In the genomic region with DNA sequence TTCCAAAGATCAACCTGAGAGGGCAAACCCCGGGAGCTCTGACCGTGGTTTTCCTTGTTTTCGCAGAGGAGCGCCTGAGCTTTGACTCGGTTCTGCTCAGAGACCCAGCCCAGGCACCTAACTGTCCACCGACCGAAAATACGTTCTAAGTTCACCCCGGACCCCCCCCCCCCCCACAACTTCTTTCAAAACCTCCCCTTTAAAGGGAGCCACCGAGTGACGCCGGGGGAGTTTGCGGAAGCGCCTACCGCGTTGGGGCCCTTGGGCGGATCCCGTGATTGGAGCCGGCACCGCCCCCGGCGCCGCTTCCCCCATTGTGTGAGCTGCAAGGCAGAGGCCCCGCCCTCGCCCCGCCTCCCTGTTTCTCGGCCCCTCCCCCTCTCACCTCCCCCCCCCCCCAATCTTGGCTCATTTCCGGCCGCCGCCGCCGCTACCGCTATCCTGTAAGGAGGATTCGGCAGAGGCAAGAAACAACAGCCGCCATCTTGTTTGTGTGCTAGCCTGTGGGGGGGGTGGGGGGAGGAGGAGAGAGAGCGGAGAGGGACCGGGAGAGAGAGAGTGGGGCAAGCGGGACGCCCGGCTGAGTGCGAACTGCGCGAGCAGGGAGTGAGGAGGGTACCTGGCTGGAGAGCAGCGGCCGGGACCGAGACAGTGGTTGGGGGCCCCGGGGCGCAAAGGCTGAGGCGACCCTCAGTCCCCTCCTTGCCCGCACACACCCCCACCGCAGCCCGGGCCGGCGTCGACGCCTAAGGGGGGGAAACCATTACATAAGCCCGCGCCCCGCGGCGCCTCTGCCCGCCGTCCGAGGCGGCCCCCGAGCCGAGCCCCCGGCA, we compare ENCODE assay signal across 8 mouse cellular contexts. TPM values are rescaled to one million over a fixed set of nuclear protein-coding genes. Genes with fewer than 3 reads are reported as not detected.
DNase-seq lines count a peak whose midpoint lies in the region; ATAC-seq and TF ChIP-seq lines count a peak whose summit lies in the region.

A gene (plus strand): TSS at position 439 of the 833 bp plus-strand sequence.

- H3K27me3 ChIP-seq in forebrain, embryonic 10.5 days (ENCODE audit: poor library complexity, severe bottlenecking), result no peaks in the 10 kb centered on the region
- no peaks in the 10 kb centered on the region for H3K27me3 ChIP-seq in heart, embryonic 15.5 days
- H3K27me3 ChIP-seq in liver, embryonic 14.5 days (ENCODE audit: control insufficient read depth, insufficient read depth, low read length), result no peaks in the 10 kb centered on the region
- H3K27me3 ChIP-seq in neural tube, embryonic 11.5 days (ENCODE audit: control insufficient read depth, insufficient read depth, low read length), result no peaks in the 10 kb centered on the region
- H3K27me3 ChIP-seq in stomach, postnatal 0 days (ENCODE audit: control insufficient read depth, insufficient read depth, low read length), result no peaks in the 10 kb centered on the region

- H3K9me3 ChIP-seq in forebrain, embryonic 10.5 days, result no peaks in the 10 kb centered on the region
- no peaks in the 10 kb centered on the region for H3K9me3 ChIP-seq in heart, embryonic 15.5 days (replicated peaks)
- no peaks in the 10 kb centered on the region for H3K9me3 ChIP-seq in liver, embryonic 14.5 days (ENCODE audit: control insufficient read depth, low read length)
- no peaks in the 10 kb centered on the region for H3K9me3 ChIP-seq in neural tube, embryonic 11.5 days (ENCODE audit: control insufficient read depth, low read length)
- H3K9me3 ChIP-seq in stomach, postnatal 0 days (ENCODE audit: control insufficient read depth, low read length), result no peaks in the 10 kb centered on the region

- peak within 1 kb of the TSS; percentile 100 for H3K27ac ChIP-seq in forebrain, embryonic 10.5 days
- H3K27ac ChIP-seq in heart, embryonic 15.5 days, result peak within 1 kb of the TSS; percentile 100
- peak within 1 kb of the TSS; percentile 87 for H3K27ac ChIP-seq in liver, embryonic 14.5 days
- peak within 1 kb of the TSS; percentile 100 for H3K27ac ChIP-seq in neural tube, embryonic 11.5 days (ENCODE audit: low read depth, low read length)
- H3K27ac ChIP-seq in stomach, postnatal 0 days (replicated peaks), result peak within 1 kb of the TSS; percentile 100

- peak within 1 kb of the TSS; percentile 82 for H3K4me3 ChIP-seq in forebrain, embryonic 10.5 days
- peak within 1 kb of the TSS; percentile 99 for H3K4me3 ChIP-seq in heart, embryonic 15.5 days
- H3K4me3 ChIP-seq in liver, embryonic 14.5 days (ENCODE audit: insufficient read depth in 1 of 2, low read depth in 2 of 2, low read length in 2 of 2), result peak within 1 kb of the TSS; percentile 81 to 89
- H3K4me3 ChIP-seq in neural tube, embryonic 11.5 days (ENCODE audit: low read depth, low read length), result peak within 1 kb of the TSS; percentile 99
- H3K4me3 ChIP-seq in stomach, postnatal 0 days (ENCODE audit: low read depth, low read length), result peak within 1 kb of the TSS; percentile 97

- ATAC-seq in heart, embryonic 15.5 days (replicated peaks; ENCODE audit: insufficient number of reproducible peaks, insufficient read depth, low FRiP score, low read depth), result peak; percentile 93
- peak; percentile 88 for ATAC-seq in liver, embryonic 14.5 days (ENCODE audit: insufficient read depth)
- ATAC-seq in neural tube, embryonic 11.5 days (ENCODE audit: insufficient read depth, low FRiP score, low TSS enrichment), result peak; percentile 93
- peak; percentile 96 for ATAC-seq in stomach, postnatal 0 days (ENCODE audit: low FRiP score, low TSS enrichment)

- peaks cover 31% of the 10 kb centered on the region for H3K4me1 ChIP-seq in forebrain, embryonic 10.5 days
- H3K4me1 ChIP-seq in heart, embryonic 15.5 days (replicated peaks), result peaks cover 20% of the 10 kb centered on the region
- H3K4me1 ChIP-seq in liver, embryonic 14.5 days (replicated peaks; ENCODE audit: control insufficient read depth in 2 of 2, insufficient read depth in 2 of 2, low read length in 1 of 2), result peaks cover 6% of the 10 kb centered on the region in 2 experiments
- H3K4me1 ChIP-seq in neural tube, embryonic 11.5 days (ENCODE audit: control insufficient read depth, insufficient read depth, low read length), result peaks cover 3% of the 10 kb centered on the region; the same call in 1 of the 2 replicates
- H3K4me1 ChIP-seq in stomach, postnatal 0 days (replicated peaks; ENCODE audit: control insufficient read depth, insufficient read depth), result no peaks in the 10 kb centered on the region

- H3K36me3 ChIP-seq in forebrain, embryonic 10.5 days (replicated peaks), result peaks cover 20% of the 10 kb centered on the region
- no peaks in the 10 kb centered on the region for H3K36me3 ChIP-seq in heart, embryonic 15.5 days
- peaks cover 12% of the 10 kb centered on the region for H3K36me3 ChIP-seq in liver, embryonic 14.5 days (replicated peaks; ENCODE audit: control insufficient read depth, insufficient read depth, low read depth)
- H3K36me3 ChIP-seq in neural tube, embryonic 11.5 days (ENCODE audit: control insufficient read depth, insufficient read depth, low read length), result no peaks in the 10 kb centered on the region
- no peaks in the 10 kb centered on the region for H3K36me3 ChIP-seq in stomach, postnatal 0 days (ENCODE audit: control insufficient read depth, insufficient read depth, low read length)

- DNase-seq in CD8-positive naive resting alpha-beta T cell, adult 2 months (ENCODE audit: low read depth in 2 of 2, low spot score in 2 of 2), result peak; percentile 95 to 97
- DNase-seq in c-Kit-positive CD71-negative TER-119-negative erythroid progenitor cells, embryonic 14.5 days (ENCODE audit: low read depth), result peak; percentile 93
- peak; percentile 98 for DNase-seq in forebrain, embryonic 10.5 days (ENCODE audit: extremely low spot score, low spot score)
- DNase-seq in kidney, postnatal 25 days, result peak; percentile 97 to 99
- DNase-seq in liver, embryonic 14.5 days (ENCODE audit: low read depth in 3 of 3, low spot score in 3 of 3), result peak; percentile 91 to 93 (median 92)
- DNase-seq in neural tube, embryonic 11.5 days (ENCODE audit: low spot score), result peak; percentile 97
- peak; percentile 99 for DNase-seq in stomach, postnatal 0 days (ENCODE audit: low spot score)

- peak within 1 kb of the TSS; percentile 63 for H3K4me2 ChIP-seq in heart, embryonic 15.5 days
- peak within 1 kb of the TSS; percentile 97 for H3K4me2 ChIP-seq in liver, embryonic 14.5 days (ENCODE audit: low read depth)
- peak within 1 kb of the TSS; percentile 78 for H3K4me2 ChIP-seq in neural tube, embryonic 11.5 days (ENCODE audit: low read depth)
- H3K4me2 ChIP-seq in stomach, postnatal 0 days (replicated peaks; ENCODE audit: low read depth), result peak within 1 kb of the TSS; percentile 74

- under 1% methylated on average over 62 of the region's 68 CpGs for WGBS in forebrain, embryonic 10.5 days
- WGBS in heart, embryonic 15.5 days, result under 1% methylated on average over 66 of the region's 68 CpGs
- under 1% methylated on average over 65 of the region's 68 CpGs for WGBS in liver, embryonic 14.5 days (ENCODE audit: insufficient replicate concordance)
- WGBS in neural tube, embryonic 11.5 days, result under 1% methylated on average over 40 of the region's 68 CpGs
- WGBS in stomach, postnatal 0 days, result 1% methylated on average over 58 of the region's 68 CpGs

- TF ChIP-seq CTCF in liver, embryonic 14.5 days (IDR thresholded peaks at IDR 0.05; ENCODE audit: low read depth), result no peak
- no peak for TF ChIP-seq CTCF in stomach, postnatal 0 days (IDR thresholded peaks at IDR 0.05; ENCODE audit: low read depth)

- H3K9ac ChIP-seq in heart, embryonic 15.5 days, result peak within 1 kb of the TSS; percentile 99
- peak within 1 kb of the TSS; percentile 95 for H3K9ac ChIP-seq in liver, embryonic 14.5 days (replicated peaks)
- peak within 1 kb of the TSS; percentile 100 for H3K9ac ChIP-seq in neural tube, embryonic 11.5 days (ENCODE audit: low read length)
- peak within 1 kb of the TSS; percentile 100 for H3K9ac ChIP-seq in stomach, postnatal 0 days (ENCODE audit: low read length)

- TF ChIP-seq EP300 in liver, embryonic 14.5 days (IDR thresholded peaks at IDR 0.05; ENCODE audit: low read depth), result 0 out of 2 replicates have a peak, but pooled peaks have one; percentile 4
- peak; percentile 77 for TF ChIP-seq EP300 in stomach, postnatal 0 days (optimal IDR thresholded peaks at IDR 0.05)

RNA-seq across cellular contexts. Expression of the gene that starts here (rescaled TPM):
- polyA plus RNA-seq in forebrain, embryonic 10.5 days (2016; fragmentation: Nextera tagmentation; extraction: Ambion mirVana), result 16.3 and 19.8 TPM in 2 replicates
- polyA plus RNA-seq in heart, embryonic 15.5 days (2015; fragmentation: Nextera tagmentation; extraction: Ambion mirVana), result 9.4 and 12.6 TPM in 2 replicates
- polyA plus RNA-seq in liver, embryonic 14.5 days (2012; rRNA removed), result 11.0 and 13.4 TPM in 2 replicates
- 6.1 and 7.5 TPM in 2 replicates for polyA plus RNA-seq in liver, embryonic 14.5 days (2014; fragmentation: Nextera tagmentation; extraction: Ambion mirVana)
- polyA plus RNA-seq in neural tube, embryonic 11.5 days (2014; fragmentation: Nextera tagmentation; extraction: Ambion mirVana), result 25.4 and 29.6 TPM in 2 replicates
- 6.0 and 8.5 TPM in 2 replicates for polyA plus RNA-seq in stomach, postnatal 0 days (2015; fragmentation: Nextera tagmentation; extraction: Ambion mirVana)

Comparison
In these comparisons a context has a peak if more than half of its experiments do, and no peak if none do; other contexts are left out.
1. Peak in every context shown above with its lines: DNase-seq, ATAC-seq, H3K4me3 ChIP-seq and H3K27ac ChIP-seq.